In genomic region chr17:27466620-27467019, GRCm38 (mm10) we compare ENCODE assay signal across 9 mouse cellular contexts. TPM values are rescaled to one million over a fixed set of nuclear protein-coding genes. Genes with fewer than 3 reads are reported as not detected.
DNase-seq lines count a peak whose midpoint lies in the region; ATAC-seq and TF ChIP-seq lines count a peak whose summit lies in the region.
"Had no signal": no experiment of that assay in that cellular context is flagged by ENCODE, and none has a peak within 500 bp of the region (broad histone marks: within the 10 kb centered on the region; RNA-seq: fewer than 3 reads in every experiment).

No protein-coding gene starts in this region.

- TF ChIP-seq EP300 in MEL (IDR thresholded peaks at IDR 0.05; ENCODE audit: low read depth in 1 of 2, low read length in 2 of 2): no peak

- no peak for TF ChIP-seq CTCF in MEL (IDR thresholded peaks at IDR 0.05 in 2 of 3, conservative IDR thresholded peaks at IDR 0.05 in 1 of 3; ENCODE audit: control insufficient read depth in 1 of 3, insufficient read depth in 1 of 3, low read depth in 2 of 3, low read length in 3 of 3, poor library complexity in 1 of 3, severe bottlenecking in 1 of 3)

- no peak for TF ChIP-seq RAD21 in MEL (IDR thresholded peaks at IDR 0.05; ENCODE audit: low read depth, low read length)

- peaks cover 4% of the 10 kb centered on the region for H3K27me3 ChIP-seq in heart, embryonic 11.5 days (ENCODE audit: control insufficient read depth, insufficient read depth, low read length)
- no peaks in the 10 kb centered on the region for H3K27me3 ChIP-seq in MEL (ENCODE audit: control insufficient read depth in 1 of 2, insufficient read depth in 2 of 2, low read length in 2 of 2)
- H3K27me3 ChIP-seq in neural tube, embryonic 14.5 days (ENCODE audit: control insufficient read depth, insufficient read depth, low read length): no peaks in the 10 kb centered on the region

- H3K79me2 ChIP-seq in MEL (ENCODE audit: control insufficient read depth, insufficient read depth, low read length, poor library complexity): no peaks in the 10 kb centered on the region

- no peak for ATAC-seq in heart, embryonic 11.5 days (replicated peaks; ENCODE audit: insufficient number of reproducible peaks, low FRiP score, low TSS enrichment)
- ATAC-seq in neural tube, embryonic 14.5 days (ENCODE audit: low read depth): no peak

- H3K36me3 ChIP-seq in heart, embryonic 11.5 days (ENCODE audit: control insufficient read depth, insufficient read depth, low read length): no peaks in the 10 kb centered on the region
- no peaks in the 10 kb centered on the region for H3K36me3 ChIP-seq in MEL (ENCODE audit: control insufficient read depth in 1 of 2, insufficient read depth in 2 of 2, low read length in 2 of 2)
- no peaks in the 10 kb centered on the region for H3K36me3 ChIP-seq in neural tube, embryonic 14.5 days (ENCODE audit: control insufficient read depth, insufficient read depth, low read length)

- no peak overlapping the region for H3K9ac ChIP-seq in heart, embryonic 11.5 days (ENCODE audit: low read depth, low read length)
- H3K9ac ChIP-seq in MEL (ENCODE audit: control insufficient read depth, low read depth, low read length, poor library complexity, severe bottlenecking): no peak overlapping the region
- H3K9ac ChIP-seq in neural tube, embryonic 14.5 days (replicated peaks; ENCODE audit: low read depth, low read length): no peak overlapping the region

- no peaks in the 10 kb centered on the region for H3K4me1 ChIP-seq in heart, embryonic 11.5 days (ENCODE audit: control insufficient read depth, insufficient read depth, low read length)
- H3K4me1 ChIP-seq in MEL (ENCODE audit: control insufficient read depth in 1 of 2, insufficient read depth in 2 of 2, low read length in 2 of 2): no peaks in the 10 kb centered on the region
- H3K4me1 ChIP-seq in neural tube, embryonic 14.5 days (ENCODE audit: control insufficient read depth, insufficient read depth, low read length): peaks cover 6% of the 10 kb centered on the region; the same call in 1 of the 2 replicates

- DNase-seq in heart, adult 8-10 months (ENCODE audit: low spot score): peak; percentile 6
- peak; percentile 65 for DNase-seq in MEL (ENCODE audit: low read depth, low spot score)
- peak; percentile 73 for DNase-seq in forelimb bud, embryonic 11.5 days (ENCODE audit: low read depth, low spot score)
- DNase-seq in kidney, postnatal 4 days: peak; percentile 89 to 90
- no peak for DNase-seq in cerebellum, adult 18-20 months
- no peak for DNase-seq in c-Kit-positive CD71-positive TER-119-positive erythroid progenitor cells, embryonic 14.5 days (ENCODE audit: low spot score)

- no peaks in the 10 kb centered on the region for H3K9me3 ChIP-seq in heart, embryonic 11.5 days (replicated peaks; ENCODE audit: control insufficient read depth, low read length)
- H3K9me3 ChIP-seq in MEL (replicated peaks; ENCODE audit: insufficient read depth, low read length): no peaks in the 10 kb centered on the region
- H3K9me3 ChIP-seq in neural tube, embryonic 14.5 days (ENCODE audit: control insufficient read depth, low read length): no peaks in the 10 kb centered on the region

- no peak overlapping the region for H3K4me2 ChIP-seq in heart, embryonic 11.5 days
- H3K4me2 ChIP-seq in neural tube, embryonic 14.5 days (ENCODE audit: low read depth, low read length): no peak overlapping the region

- no peak overlapping the region for H3K27ac ChIP-seq in heart, embryonic 11.5 days (ENCODE audit: low read depth, low read length)
- no peak overlapping the region for H3K27ac ChIP-seq in MEL (ENCODE audit: control insufficient read depth, low read depth, low read length)
- H3K27ac ChIP-seq in neural tube, embryonic 14.5 days (ENCODE audit: low read depth, low read length): 0 out of 2 replicates have a peak overlapping the region, but pooled peaks have one; percentile 18

- TF ChIP-seq POLR2A in MEL (IDR thresholded peaks at IDR 0.05; ENCODE audit: control insufficient read depth in 1 of 2, insufficient read depth in 1 of 2, low read depth in 1 of 2, low read length in 2 of 2, poor library complexity in 1 of 2): no peak

- WGBS in heart, embryonic 11.5 days (ENCODE audit: insufficient replicate concordance): 17% methylated on average over 6 of the region's 6 CpGs
- WGBS in neural tube, embryonic 14.5 days: 36% methylated on average over 6 of the region's 6 CpGs

- H3K4me3 ChIP-seq in heart, embryonic 11.5 days (ENCODE audit: low read depth, low read length): no peak overlapping the region
- no peak overlapping the region for H3K4me3 ChIP-seq in MEL (ENCODE audit: control insufficient read depth in 1 of 2, insufficient read depth in 1 of 2, low read depth in 2 of 2, low read length in 2 of 2)
- H3K4me3 ChIP-seq in neural tube, embryonic 14.5 days (ENCODE audit: low read depth, low read length): no peak overlapping the region

TF ChIP-seq in MEL, 35 proteins besides CTCF, POLR2A, EP300 and RAD21:
- peak; percentile 34; the same call in 1 of the 2 replicates for TF ChIP-seq SIN3A (IDR thresholded peaks at IDR 0.05; ENCODE audit: low read length)
- TF ChIP-seq UBTF (IDR thresholded peaks at IDR 0.05; ENCODE audit: borderline replicate concordance, insufficient read depth, low read depth, low read length): no peak
- TF ChIP-seq ZC3H11A (IDR thresholded peaks at IDR 0.05; ENCODE audit: low read depth, low read length): no peak
- no peak for TF ChIP-seq SMC3 (IDR thresholded peaks at IDR 0.05; ENCODE audit: low read depth, low read length)
- TF ChIP-seq HCFC1 (IDR thresholded peaks at IDR 0.05; ENCODE audit: low read depth, low read length): no peak
- TF ChIP-seq E2F4 (IDR thresholded peaks at IDR 0.05; ENCODE audit: borderline replicate concordance, low read depth, low read length): no peak
- no peak for TF ChIP-seq MAZ (IDR thresholded peaks at IDR 0.05; ENCODE audit: low read depth, low read length)

RNA-seq across cellular contexts. Expression of gene Grm4, which starts 54.6 kb away (rescaled TPM):
- total RNA-seq in heart, adult 8-10 months (2022): under 1 TPM in 3 of 4 experiments, not detected in 1; 0.16 to 0.30 (median 0.23) TPM
- polyA plus RNA-seq in heart, embryonic 11.5 days (2014; fragmentation: Nextera tagmentation; extraction: Ambion mirVana): 0.06 and 0.07 TPM in 2 replicates
- not detected in 2 replicates for total RNA-seq in MEL (2012; rRNA removed)
- under 1 TPM in 1 of 2 experiments, not detected in 1; 0.06 TPM for polyA plus RNA-seq in MEL (2012; ENCODE audit: insufficient read depth in 1 of 2, insufficient read length in 2 of 2, low read depth in 1 of 2, low replicate concordance in 2 of 2, missing spikeins in 1 of 2)
- polyA plus RNA-seq in neural tube, embryonic 14.5 days (2014; fragmentation: Nextera tagmentation; extraction: Ambion mirVana): 7.4 and 9.1 TPM in 2 replicates
- total RNA-seq: liver, adult 2 months had no signal
- polyA plus RNA-seq: liver, adult 2 months had no signal

Comparison
In these comparisons a context has a peak if more than half of its experiments do, and no peak if none do; other contexts are left out.
1. DNase-seq: peak in heart, adult 8-10 months (single experiment), MEL (single experiment), forelimb bud, embryonic 11.5 days (single experiment) and kidney, postnatal 4 days (2 of 2); none in cerebellum, adult 18-20 months (0 of 2) and c-Kit-positive CD71-positive TER-119-positive erythroid progenitor cells, embryonic 14.5 days (single experiment).